Mouse (Mus musculus) layer of hippocampus, adult 11-12 months (tissue): ENCODE measurements around the gene Ddx19b.
"Not testable (repeated sequence)": the region's sequence is repeated elsewhere in the genome, so short reads cannot be mapped to it uniquely, and the experiment has no call there.

Experiments used
- DNase-seq: peaks from one replicate; pipeline ENCODE4 v3.0.0; 2022; ENCODE audit warnings: low spot score

Ddx19b gene

GRCm38 (mm10) chr8:111034276-111034675, 2.7 kb upstream of the Ddx19b start:
- no peak for DNase-seq

DNA sequence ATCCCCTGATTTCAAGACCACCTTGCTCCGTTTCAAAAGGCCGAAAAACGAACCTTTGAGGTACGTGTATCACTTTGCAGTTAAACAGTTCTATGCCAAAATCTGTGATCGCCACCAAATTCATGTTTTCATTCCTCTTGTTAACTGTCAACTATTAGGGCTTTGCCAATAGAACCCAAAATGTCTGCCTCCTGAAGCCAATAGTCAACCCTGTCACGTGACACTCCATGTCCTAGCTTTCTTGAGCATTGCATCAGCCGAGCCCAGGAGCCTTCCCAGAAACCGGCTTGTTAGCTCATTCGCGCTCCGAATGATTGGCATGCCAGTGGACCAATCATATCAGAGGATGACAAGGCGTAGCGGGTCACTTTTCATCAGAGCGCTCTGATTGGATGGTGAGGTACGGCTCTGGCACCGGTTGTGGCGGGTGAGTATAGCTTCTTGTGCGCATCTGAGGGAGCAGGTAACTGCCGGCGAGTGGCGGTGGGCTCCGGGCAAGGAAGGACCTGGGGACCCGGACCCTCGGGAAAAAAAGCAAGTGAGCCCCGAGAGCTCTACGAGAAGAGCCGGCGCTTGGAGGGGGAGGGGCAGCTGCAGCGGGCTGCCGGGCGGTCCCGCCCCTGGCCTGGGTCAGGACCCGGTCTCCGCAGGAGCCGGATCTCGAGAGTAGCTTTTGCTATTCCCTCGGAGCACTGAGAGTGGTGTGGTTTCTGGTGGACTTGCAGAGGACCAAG, 2.1 kb upstream of the Ddx19b start:
- peak; percentile 99 for DNase-seq

- no peak for DNase-seq
Observed at GRCm38 (mm10) chr8:111032916-111033315, 1.4 kb upstream of the Ddx19b start, which contains the start of gene Aars. Gene Aars (plus strand): TSS chr8:111033144.

DNA sequence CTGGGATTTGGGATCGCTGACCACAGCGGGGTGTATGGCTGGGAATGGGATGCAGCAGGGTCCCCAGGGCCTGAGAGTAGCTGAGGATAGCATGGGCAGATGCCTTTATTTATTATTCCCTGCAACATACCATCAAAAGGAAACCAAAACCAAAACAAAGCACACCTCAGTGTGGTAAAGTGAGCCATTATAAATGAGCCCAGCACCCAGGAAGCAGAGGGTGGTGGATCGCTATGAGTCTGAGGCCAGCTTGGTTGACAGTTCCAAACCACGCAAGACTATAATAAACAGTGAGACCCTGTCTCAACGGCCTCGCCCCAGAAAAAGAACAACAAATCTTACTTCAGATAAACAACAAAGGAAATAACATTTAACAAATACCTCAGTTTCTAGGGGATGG, 1.5 kb downstream of the Ddx19b start:
- DNase-seq = no peak

DNA sequence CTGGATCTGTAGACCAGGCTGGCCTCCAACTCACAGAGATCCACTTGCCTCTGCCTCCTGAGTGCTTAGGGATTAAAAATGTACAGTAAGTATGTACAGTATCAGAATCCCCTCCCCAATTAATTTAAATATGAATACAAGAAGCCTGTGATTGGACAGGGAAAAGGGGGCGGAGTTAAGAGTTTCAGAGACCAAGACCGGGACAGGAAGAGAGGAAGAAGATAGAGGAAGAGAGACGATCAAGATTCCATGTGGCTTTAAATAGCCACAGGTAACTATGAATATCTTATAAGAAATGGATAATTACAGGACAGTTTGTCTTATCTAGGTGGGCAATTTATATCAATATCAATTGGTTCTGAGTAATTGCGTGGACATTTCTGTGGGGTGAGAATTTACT, 2.0 kb downstream of the Ddx19b start:
- no peak for DNase-seq

GRCm38 (mm10) chr8:111027391-111027937, 4.1 kb downstream of the Ddx19b start:
- DNase-seq = peak; percentile 88

- not testable (repeated sequence) for DNase-seq
Observed at GRCm38 (mm10) chr8:111026609-111027008, 4.9 kb downstream of the Ddx19b start.

- DNase-seq = not testable (repeated sequence)
Observed at GRCm38 (mm10) chr8:111010230-111010991, 21.1 kb downstream of the Ddx19b start.

DNA sequence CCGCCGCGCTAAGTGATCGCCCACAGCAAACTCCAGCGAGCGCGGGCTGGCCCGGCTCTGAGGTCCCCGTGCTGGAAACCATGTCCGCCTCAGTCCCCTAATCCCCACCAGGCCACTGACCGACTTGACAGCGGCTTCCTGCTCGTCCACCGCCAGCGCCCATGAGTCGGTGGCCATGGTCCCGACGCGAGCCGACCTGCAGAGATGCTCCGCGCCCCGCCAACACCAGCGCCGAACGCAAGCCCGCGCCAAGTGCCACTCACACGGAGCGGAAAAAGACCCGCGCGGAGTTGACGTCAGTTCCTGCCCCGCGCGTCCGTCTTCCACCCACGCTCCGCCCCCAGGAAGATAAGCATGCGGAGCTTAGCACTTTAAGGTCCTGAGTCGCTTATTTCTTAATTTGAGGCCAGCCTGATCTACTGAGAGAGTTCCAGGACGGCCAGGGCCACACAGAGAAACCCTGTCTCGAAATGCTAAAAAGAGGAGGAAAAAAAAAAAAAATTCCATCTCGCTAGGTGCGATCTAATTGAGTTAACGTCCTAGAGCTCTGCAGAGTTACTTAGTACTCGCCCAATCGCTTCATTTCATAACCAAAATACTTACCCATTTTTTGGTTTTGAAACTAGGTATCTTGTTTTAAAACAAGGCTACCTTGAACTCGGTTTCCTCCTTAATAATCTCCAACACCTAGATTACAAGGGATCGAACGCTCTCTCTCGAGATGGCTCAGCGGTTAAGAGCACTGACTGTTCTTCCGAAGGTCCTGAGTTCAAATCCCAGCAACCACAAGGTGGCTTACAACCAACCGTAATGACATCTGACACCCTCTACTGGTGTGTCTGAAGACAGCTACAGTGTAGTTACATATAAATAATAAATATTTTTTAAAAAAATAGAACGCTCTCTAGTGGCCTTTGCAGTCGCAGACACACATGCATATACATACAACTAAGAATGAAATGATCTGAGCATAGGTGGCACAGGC, 33.7 kb downstream of the Ddx19b start, which contains the start of gene Ddx19a:
Ddx19a (minus strand) TSS at position 254 of the 985 bp plus-strand sequence.
- DNase-seq = peak; percentile 89

GRCm38 (mm10) chr8:110996641-110997430, 34.7 kb downstream of the Ddx19b start:
- DNase-seq = no peak

DNA sequence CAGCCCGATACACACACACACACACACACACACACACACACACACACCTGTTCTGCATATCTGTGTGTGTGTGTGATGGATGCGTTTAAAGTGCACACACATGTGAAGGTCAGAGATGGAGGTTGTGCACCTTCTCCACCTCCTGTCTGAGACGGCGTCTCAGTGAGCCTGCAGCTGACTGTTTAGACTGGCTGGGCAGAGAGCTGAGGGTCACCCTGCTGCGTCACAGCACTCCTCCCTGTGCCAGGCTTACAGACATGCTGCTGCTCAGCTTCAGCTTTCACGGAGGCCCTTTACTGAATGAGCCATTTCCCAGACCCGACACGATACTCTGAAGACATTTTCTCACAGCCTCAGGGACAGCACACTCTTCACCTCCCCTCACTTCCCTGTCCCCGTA, 41.5 kb downstream of the Ddx19b start:
- no peak for DNase-seq

GRCm38 (mm10) chr8:110987805-110988744, 43.5 kb downstream of the Ddx19b start:
- DNase-seq = no peak

DNA sequence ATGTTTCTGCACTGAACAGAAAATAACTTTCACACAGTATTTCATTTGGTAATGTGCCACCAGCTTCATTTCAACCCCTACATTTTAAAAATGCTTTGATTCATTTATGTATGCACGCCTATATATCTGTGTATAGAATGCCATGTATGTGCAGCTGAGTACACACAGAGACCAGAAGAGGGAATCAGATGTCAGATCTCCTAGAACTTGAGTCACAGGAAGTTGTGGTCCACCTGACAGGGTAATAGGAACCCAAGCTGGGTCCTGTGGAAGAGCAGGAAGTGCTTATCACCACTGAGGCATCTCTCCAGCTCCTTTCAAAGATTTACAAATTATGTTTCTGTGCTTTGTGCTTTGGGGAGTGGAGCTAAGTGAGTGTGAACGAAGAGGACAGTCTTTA, 50.2 kb downstream of the Ddx19b start:
- no peak for DNase-seq

GRCm38 (mm10) chr8:110977987-110978386, 53.6 kb downstream of the Ddx19b start:
- not testable (repeated sequence) for DNase-seq

DNA sequence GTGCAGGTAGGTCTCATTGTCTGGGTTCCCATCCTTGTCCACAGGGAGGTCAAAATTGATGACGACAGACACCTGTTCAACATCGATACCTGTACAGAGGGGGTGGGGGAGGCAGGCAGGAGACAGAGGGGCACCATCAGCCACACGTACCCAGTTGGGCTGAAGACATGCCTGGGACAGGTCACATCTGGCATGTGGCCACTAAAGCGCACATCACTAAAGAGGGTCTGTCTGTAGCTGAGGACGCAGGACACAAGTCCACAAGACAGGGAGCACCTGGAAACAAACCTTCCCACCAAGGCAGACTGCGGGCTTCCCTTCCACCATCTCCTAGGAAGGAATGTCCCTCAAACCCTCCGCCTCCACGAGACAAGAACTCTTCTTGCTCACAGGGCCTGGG, 55.0 kb downstream of the Ddx19b start:
- DNase-seq = not testable (repeated sequence)

- DNase-seq = peak; percentile 94
Observed at GRCm38 (mm10) chr8:110969910-110970770, 61.4 kb downstream of the Ddx19b start.

- no peak for DNase-seq
Observed at GRCm38 (mm10) chr8:110967326-110967725, 64.2 kb downstream of the Ddx19b start.

GRCm38 (mm10) chr8:110966586-110966985, 65.0 kb downstream of the Ddx19b start:
- DNase-seq = no peak

DNA sequence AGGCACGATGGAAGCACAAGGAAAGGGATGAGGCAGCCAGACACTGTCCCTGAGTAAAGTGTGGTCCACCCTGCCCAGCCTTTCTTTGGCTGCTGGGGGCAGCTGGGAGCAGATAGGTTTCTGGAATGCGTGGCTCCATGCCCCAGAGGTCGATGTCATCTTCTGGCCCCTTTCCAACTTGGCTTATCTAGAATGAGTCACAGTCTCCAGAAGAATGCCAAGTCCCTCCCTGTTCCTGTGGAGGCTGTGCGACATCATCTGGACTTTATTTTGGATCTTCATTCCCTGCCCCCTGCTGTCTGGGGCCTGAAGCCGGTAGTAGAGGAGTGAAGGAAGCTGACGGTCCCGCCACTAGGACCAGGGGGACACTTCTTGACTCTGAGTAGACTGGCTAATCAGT, 66.0 kb downstream of the Ddx19b start:
- peak; percentile 70 for DNase-seq
